Mouse (Mus musculus) cerebellum, adult 18-20 months (tissue): ENCODE measurements around the gene Snapin.

Source experiments
- DNase-seq, 2 experiments: peaks; one replicate each; pipeline ENCODE4 v3.0.0; 2021

The Snapin gene

DNA sequence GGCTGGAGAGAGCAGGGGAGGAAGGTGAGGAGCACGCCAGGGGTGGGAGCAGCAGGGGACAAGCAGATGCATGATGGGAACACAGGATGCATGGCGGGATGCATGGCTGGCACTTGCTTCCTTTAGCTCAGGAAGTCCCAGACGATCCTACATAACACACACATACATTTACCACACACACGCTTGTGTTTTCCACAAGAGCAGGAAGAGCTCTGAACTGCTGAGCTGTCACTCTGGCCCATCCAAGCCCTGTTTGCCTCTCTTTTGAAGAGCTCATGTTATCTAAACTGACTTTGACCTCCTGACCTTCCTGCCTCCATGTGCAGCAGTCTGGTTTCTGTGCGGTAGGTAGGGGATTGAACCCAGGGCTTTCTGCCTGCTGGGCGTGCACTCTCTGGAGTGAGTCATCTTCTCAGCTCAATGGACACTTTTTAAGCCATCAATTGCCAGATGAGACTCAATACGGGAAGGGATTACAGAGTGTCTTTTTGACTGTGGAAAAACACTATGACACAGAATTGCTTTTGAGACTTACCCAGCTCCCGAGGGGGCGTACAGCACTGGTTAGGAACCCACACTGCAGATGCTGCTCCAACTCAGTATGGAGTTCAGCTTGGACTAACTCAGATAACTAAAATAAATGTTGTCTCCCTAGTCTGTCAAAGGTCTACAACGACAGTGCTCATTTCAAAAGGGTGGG, 39.3 kb downstream of the Snapin start:
- DNase-seq = no peak

DNA sequence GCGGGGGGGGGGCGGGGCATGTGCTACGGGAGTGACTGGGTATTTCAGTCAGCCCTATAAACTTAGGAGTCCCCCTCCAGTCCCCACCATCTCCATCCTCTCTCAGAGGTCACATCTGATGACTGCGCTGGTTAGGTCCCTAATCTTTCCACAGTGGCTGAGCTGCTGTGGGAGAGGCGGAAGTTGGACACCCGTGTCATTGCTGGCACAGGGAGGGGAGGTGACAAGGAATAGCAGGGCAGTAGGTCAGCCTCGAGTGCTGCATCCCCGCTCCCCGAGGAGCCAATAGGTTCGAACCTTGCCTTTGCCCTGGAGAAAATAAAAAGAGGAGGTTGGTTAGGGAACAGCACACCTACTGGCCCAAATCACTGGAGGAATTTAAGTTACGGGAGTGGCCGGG, 40.0 kb downstream of the Snapin start:
- DNase-seq = no peak

GRCm38 (mm10) chr3:90448626-90449025, 42.2 kb downstream of the Snapin start:
- no peak for DNase-seq

DNA sequence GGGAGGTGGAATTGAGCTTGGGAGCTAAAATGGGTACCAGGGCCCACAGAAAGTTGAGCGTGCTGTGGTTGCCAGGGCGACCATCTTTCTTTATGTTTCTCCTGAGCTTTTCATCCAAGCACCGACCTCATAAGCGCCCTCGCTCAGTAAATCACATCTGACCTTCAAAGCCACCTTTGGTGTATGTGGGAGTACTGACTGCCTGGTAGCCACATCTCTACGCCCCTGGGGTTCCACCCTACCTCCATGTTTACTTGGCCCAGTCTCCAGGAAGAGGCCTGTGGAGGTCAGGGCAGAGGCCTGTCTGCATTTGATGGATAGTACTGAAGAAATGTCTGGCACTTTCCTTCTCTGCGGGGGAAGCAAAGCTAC, 43.7 kb downstream of the Snapin start:
- DNase-seq = no peak

DNA sequence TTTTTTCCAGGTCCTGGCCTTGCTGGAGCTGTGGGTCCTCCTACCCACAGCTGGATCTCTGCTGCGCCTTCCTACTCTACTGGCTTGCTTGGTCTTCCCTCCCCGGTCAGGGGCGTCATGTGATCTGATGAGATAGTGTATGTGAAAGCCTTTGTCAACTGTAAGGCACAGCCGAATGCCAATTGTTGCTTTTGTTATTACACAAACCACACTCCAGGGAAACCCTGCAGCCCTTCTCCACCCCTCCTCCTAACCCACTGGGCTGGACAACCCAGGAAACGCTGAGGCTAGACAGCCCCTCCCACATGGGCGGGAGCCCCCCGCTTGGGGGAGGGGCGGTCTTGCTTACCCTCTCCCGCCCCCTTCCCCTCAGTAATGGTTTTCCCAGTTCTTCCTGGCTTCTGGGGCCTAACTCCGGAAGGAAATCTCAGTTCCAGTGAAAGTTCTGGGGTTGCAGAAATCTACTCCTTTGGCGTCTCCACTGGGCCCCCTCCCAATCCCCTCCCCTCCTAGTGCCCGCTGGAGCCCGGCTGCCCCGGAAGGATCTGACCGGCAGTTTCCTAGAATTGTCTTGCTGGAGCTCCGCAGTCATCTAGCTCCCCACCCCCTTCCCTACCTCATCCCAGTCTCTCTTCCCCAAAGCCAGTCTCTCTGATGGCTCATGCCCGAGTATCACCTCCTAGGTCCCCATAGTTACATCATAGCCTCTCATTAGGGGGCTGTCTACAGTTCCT, 44.3 kb downstream of the Snapin start:
- DNase-seq = peak; percentile 14 to 27

DNA sequence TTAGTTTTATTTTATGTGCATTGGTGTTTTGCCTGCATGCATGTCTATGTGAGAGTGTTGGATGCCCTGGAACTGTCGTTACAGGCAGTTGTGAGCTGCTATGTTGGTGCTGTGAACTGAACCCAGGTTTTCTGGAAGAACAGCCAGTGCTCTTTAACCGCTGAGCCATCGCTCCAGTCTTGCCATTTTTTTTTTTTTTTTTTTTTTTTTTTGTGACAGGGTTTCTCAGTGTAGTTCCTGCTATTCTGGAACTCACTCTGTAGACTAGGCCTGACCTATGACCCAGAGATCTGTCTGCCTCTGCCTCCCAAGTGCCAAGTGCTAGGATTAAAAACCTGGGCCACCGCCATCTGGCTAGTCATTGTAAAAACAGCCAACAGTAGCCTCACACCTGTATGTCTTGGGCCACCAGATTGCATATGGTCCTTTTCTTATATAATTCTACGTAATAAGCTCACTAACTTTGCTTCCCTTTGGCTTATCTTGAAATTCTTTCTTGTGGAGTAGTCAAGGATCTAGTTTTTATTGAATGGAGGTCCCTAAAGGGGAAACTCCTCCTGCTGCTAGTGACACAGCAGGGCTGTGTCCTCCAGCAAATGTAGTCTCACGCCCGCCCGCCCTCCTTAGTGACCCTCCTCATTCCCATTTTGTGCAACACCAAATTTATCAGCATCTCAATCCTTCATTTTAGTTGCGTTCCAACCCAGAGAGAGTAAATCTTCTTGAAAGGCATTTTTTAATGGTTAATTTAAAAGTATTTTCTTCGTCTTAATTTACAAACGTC, 45.2 kb downstream of the Snapin start:
- DNase-seq = no peak

DNA sequence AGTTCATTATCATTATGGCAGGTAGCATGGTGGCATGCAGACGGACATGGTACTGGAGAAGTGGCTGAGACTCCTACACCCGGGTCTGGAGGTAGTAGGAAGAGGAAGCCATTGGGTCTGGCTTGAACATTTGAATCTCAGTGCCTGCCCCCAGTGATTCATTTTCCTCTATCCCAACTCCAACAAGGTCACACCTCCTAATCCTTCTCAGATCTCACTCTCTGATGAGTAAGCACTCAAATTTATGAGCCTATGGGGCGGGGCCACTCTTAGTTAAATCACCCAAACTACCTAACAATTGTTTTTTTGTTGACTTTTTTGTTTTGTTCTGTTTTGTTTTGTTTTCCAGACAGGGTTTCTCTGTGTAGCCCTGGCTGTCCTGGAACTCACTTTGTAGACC, 46.9 kb downstream of the Snapin start:
- DNase-seq = no peak

DNA sequence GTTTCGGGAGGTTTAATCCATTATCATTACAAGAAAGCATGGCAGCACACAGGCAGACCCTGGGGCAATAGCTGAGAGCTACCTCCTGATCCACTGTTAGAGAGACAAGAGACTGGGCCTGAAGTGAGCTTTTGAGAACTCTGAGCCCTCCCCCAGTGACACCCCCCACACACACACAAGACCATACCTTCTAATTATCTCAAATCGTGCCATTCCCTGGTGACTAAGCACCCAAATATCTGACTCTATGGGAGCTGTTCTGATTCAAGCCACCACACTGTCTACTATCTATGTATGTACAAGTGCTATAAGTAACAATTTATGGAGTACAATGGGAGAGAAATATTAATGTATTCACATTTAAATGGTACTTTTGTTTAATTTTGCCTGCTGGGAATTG, 50.1 kb downstream of the Snapin start:
- DNase-seq = no peak
